Mouse (Mus musculus) embryonic stem cell, embryonic (primary cell): Measurements from ENCODE around the gene Tgfbrap1.

ENCODE experiments used
- CTCF ChIA-PET, 4 experiments: fragments of 300-600 bp in 2 of 4; fragments of 350-600 bp in 2 of 4; sonication (Branson Sonifier 250); formaldehyde crosslinking; loops; one replicate each; lab custom pipeline; 2022; ENCODE audit warnings: inconsistent platforms in 2 of 4; lab: Charles Lee
- POLR2A ChIA-PET, 4 experiments: fragments of 300-600 bp in 2 of 4; fragments of 350-600 bp in 2 of 4; sonication (Branson Sonifier 250); formaldehyde crosslinking; loops; one replicate each; lab custom pipeline; 2022; ENCODE audit warnings: antibody characterized with exemption in 4 of 4, inconsistent platforms in 1 of 4; lab: Charles Lee

The Tgfbrap1 gene

GRCm38 (mm10) chr1:43127196-43127595 is 28.8 kb upstream of the Tgfbrap1 start:
- CTCF ChIA-PET: interaction anchor here in 1 of 4 experiments (1.1 kb wide), 1 partner anchor 12 kb away, joined by 4 read pairs; no protein-coding TSS in a partner anchor
- POLR2A ChIA-PET: interaction anchor here in 1 of 4 experiments (0.6 kb wide), 1 partner anchor 277 kb away, joined by 3 read pairs; no protein-coding TSS in a partner anchor

GRCm38 (mm10) chr1:43124726-43125125 is 26.3 kb upstream of the Tgfbrap1 start:
- POLR2A ChIA-PET: interaction anchor here in 2 of 4 experiments (0.7 to 1.3 kb wide), 2 partner anchors 32 to 819 kb away, joined by 3 to 4 read pairs; no protein-coding TSS in a partner anchor

GRCm38 (mm10) chr1:43122616-43123015 is 24.2 kb upstream of the Tgfbrap1 start:
- POLR2A ChIA-PET: no interaction called here
- CTCF ChIA-PET: no interaction called here

More at GRCm38 (mm10) chr1:43124726-43125125, 26.3 kb upstream of the Tgfbrap1 start:
- CTCF ChIA-PET: interaction anchor here in 2 of 4 experiments (0.5 to 2.5 kb wide), 4 partner anchors 11 to 1125 kb away, joined by 3 to 10 read pairs (median 4); no protein-coding TSS in a partner anchor

- POLR2A ChIA-PET: no interaction called here
- CTCF ChIA-PET: no interaction called here
These were observed 22.5 kb upstream of the Tgfbrap1 start for GRCm38 (mm10) chr1:43120950-43121349.

GRCm38 (mm10) chr1:43117435-43117834 is 19.0 kb upstream of the Tgfbrap1 start:
- POLR2A ChIA-PET: interaction anchor here in 1 of 4 experiments (1.2 kb wide), 1 partner anchor 8 kb away, joined by 3 read pairs; no protein-coding TSS in a partner anchor
- CTCF ChIA-PET: interaction anchor here in 1 of 4 experiments (1.0 kb wide), 1 partner anchor 22 kb away, joined by 3 read pairs; no protein-coding TSS in a partner anchor

- CTCF ChIA-PET: interaction anchor here in 3 of 4 experiments (0.8 kb wide), 3 partner anchors 12 to 156 kb away, joined by 3 to 8 read pairs (median 4); no protein-coding TSS in a partner anchor
- POLR2A ChIA-PET: no interaction called here
These were observed 14.4 kb upstream of the Tgfbrap1 start for GRCm38 (mm10) chr1:43112882-43113281.

GRCm38 (mm10) chr1:43110556-43110955 is 12.1 kb upstream of the Tgfbrap1 start:
- ChIA-PET CTCF (interaction anchor here in 1 of 4 experiments (1.6 kb wide), 1 partner anchor 12 kb away, joined by 4 read pairs; the partner anchor contains the start of genes AI597479 and Tgfbrap1), POLR2A (interaction anchor here in 1 of 4 experiments (1.0 kb wide), 1 partner anchor 12 kb away, joined by 5 read pairs; the partner anchor contains the start of genes AI597479 and Tgfbrap1)

GRCm38 (mm10) chr1:43108729-43109128 is 10.3 kb upstream of the Tgfbrap1 start:
- ChIA-PET POLR2A (interaction anchor here in 1 of 4 experiments (0.9 to 1.5 kb wide), 2 partner anchors 9 to 257 kb away, joined by 3 read pairs; partner anchors contain the start of gene Mrps9), CTCF (no interaction called here)

- ChIA-PET CTCF (interaction anchor here in 2 of 4 experiments (0.6 to 0.7 kb wide), 2 partner anchors 15 to 35 kb away, joined by 3 to 16 read pairs; no protein-coding TSS in a partner anchor), POLR2A (no interaction called here)
These were observed 4.2 kb downstream of the Tgfbrap1 start for GRCm38 (mm10) chr1:43094206-43094605.

- ChIA-PET POLR2A (interaction anchor here in 3 of 4 experiments (0.7 to 1.4 kb wide), 4 partner anchors 15 to 242 kb away, joined by 3 to 5 read pairs (median 4); partner anchors contain the start of gene Mrps9 (in 1 of the 3)), CTCF (interaction anchor here in 1 of 4 experiments (0.9 kb wide), 1 partner anchor 47 kb away, joined by 3 read pairs; no protein-coding TSS in a partner anchor)
These were observed 6.1 kb downstream of the Tgfbrap1 start for GRCm38 (mm10) chr1:43092056-43093015.

GRCm38 (mm10) chr1:43091306-43092055 is 7.0 kb downstream of the Tgfbrap1 start:
- ChIA-PET CTCF (no interaction called here), POLR2A (interaction anchor here in 2 of 4 experiments (0.6 to 1.1 kb wide), 2 partner anchors 184 to 359 kb away, joined by 3 to 7 read pairs; no protein-coding TSS in a partner anchor)

- CTCF ChIA-PET: no interaction called here
- POLR2A ChIA-PET: no interaction called here
These were observed 8.0 kb downstream of the Tgfbrap1 start for GRCm38 (mm10) chr1:43090418-43090817.

GRCm38 (mm10) chr1:43082946-43083345 is 15.5 kb downstream of the Tgfbrap1 start:
- POLR2A ChIA-PET: no interaction called here
- CTCF ChIA-PET: interaction anchor here in 1 of 4 experiments (0.6 kb wide), 1 partner anchor 810 kb away, joined by 3 read pairs; no protein-coding TSS in a partner anchor

GRCm38 (mm10) chr1:43078124-43078523 is 20.3 kb downstream of the Tgfbrap1 start:
- ChIA-PET POLR2A (no interaction called here), CTCF (interaction anchor here in 1 of 4 experiments (0.5 kb wide), 1 partner anchor 393 kb away, joined by 3 read pairs; no protein-coding TSS in a partner anchor)

- ChIA-PET POLR2A (no interaction called here), CTCF (no interaction called here)
These were observed 23.6 kb downstream of the Tgfbrap1 start for GRCm38 (mm10) chr1:43074791-43075190.

- CTCF ChIA-PET: no interaction called here
- POLR2A ChIA-PET: no interaction called here
These were observed 25.9 kb downstream of the Tgfbrap1 start for GRCm38 (mm10) chr1:43072561-43072960.

- CTCF ChIA-PET: no interaction called here
- POLR2A ChIA-PET: no interaction called here
These were observed 26.4 kb downstream of the Tgfbrap1 start for GRCm38 (mm10) chr1:43072028-43072427.

GRCm38 (mm10) chr1:43070726-43071125 is 27.7 kb downstream of the Tgfbrap1 start:
- ChIA-PET POLR2A (no interaction called here), CTCF (no interaction called here)
